8 mouse cellular contexts compared by ENCODE assay signal in the genomic region with DNA sequence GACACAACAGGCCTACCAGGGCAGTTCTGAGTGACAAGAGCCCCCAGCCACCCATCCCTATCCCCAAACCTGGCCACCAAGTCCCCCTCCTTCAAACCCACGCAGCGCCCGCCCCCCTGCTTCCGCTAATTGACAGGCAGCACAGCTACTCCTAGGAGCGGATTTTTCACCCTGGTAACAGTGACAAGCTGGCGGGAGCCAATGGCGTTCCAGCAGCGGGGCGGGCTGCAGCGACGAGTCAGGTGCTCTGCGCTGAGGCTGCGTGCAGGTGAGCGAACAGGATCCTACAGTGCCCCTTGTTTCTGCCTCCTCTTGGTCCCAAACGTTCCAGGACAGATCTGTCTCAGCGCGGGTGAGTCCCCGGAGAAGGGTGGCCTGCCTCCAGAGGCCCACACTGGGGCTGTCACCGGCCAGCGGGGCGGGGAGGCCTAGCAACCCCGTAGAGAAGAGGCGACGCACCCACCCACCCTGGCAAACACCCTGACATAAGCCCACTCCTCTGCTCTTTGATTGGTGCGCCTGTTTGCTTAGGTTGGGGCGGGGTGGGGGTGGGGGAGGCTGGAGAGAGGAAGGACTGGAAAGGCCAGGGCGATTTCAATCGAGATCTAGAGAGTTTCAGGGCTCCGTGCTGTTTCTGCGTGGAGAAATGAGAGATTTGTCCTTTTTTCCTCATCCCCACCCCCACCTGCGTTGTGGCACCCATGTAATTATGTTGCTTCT. TPM values are rescaled to one million over a fixed set of nuclear protein-coding genes. Genes with fewer than 3 reads are reported as not detected.
DNase-seq lines count a peak whose midpoint lies in the region; ATAC-seq and TF ChIP-seq lines count a peak whose summit lies in the region.

Enpp5 (plus strand) TSS at position 183 of the 720 bp plus-strand sequence.

- under 1% methylated on average over 31 of the region's 31 CpGs for WGBS in forebrain, embryonic 14.5 days
- WGBS in large intestine, adult 2 months, result under 1% methylated on average over 31 of the region's 31 CpGs
- WGBS in liver, embryonic 16.5 days (ENCODE audit: insufficient replicate concordance), result 2% methylated on average over 31 of the region's 31 CpGs
- 1% methylated on average over 31 of the region's 31 CpGs for WGBS in neural tube, embryonic 14.5 days

- H3K9ac ChIP-seq in ES-Bruce4 (ENCODE audit: low read depth, poor library complexity, severe bottlenecking), result peak within 1 kb of the TSS; percentile 11; the same call in 1 of the 2 replicates
- peak within 1 kb of the TSS; percentile 71 for H3K9ac ChIP-seq in forebrain, embryonic 14.5 days (ENCODE audit: low read length)
- peak within 1 kb of the TSS; percentile 57 for H3K9ac ChIP-seq in liver, embryonic 16.5 days (ENCODE audit: low read depth, low read length)
- peak within 1 kb of the TSS; percentile 74 for H3K9ac ChIP-seq in neural tube, embryonic 14.5 days (replicated peaks; ENCODE audit: low read depth, low read length)

- peak; percentile 99 for ATAC-seq in forebrain, embryonic 14.5 days
- peak; percentile 90 for ATAC-seq in liver, embryonic 16.5 days (ENCODE audit: low read depth)
- ATAC-seq in neural tube, embryonic 14.5 days (ENCODE audit: low read depth), result peak; percentile 99

- TF ChIP-seq CTCF in ES-Bruce4 (IDR thresholded peaks at IDR 0.05; ENCODE audit: low read depth, low read length), result no peak
- TF ChIP-seq CTCF in testis, adult 2 months (IDR thresholded peaks at IDR 0.05; ENCODE audit: control insufficient read depth, insufficient read depth, insufficient replicate concordance, low read depth, low read length), result no peak

- no peaks in the 10 kb centered on the region for H3K9me3 ChIP-seq in ES-Bruce4 (replicated peaks; ENCODE audit: control insufficient read depth, insufficient read depth, low read length, poor library complexity, severe bottlenecking)
- no peaks in the 10 kb centered on the region for H3K9me3 ChIP-seq in forebrain, embryonic 14.5 days (replicated peaks; ENCODE audit: control insufficient read depth, low read length)
- H3K9me3 ChIP-seq in liver, embryonic 16.5 days (replicated peaks; ENCODE audit: control insufficient read depth, low read length), result no peaks in the 10 kb centered on the region
- H3K9me3 ChIP-seq in neural tube, embryonic 14.5 days (ENCODE audit: control insufficient read depth, low read length), result no peaks in the 10 kb centered on the region

- no peaks in the 10 kb centered on the region for H3K27me3 ChIP-seq in ES-Bruce4 (ENCODE audit: control insufficient read depth, insufficient read depth, low read length, poor library complexity, severe bottlenecking)
- no peaks in the 10 kb centered on the region for H3K27me3 ChIP-seq in forebrain, embryonic 14.5 days (replicated peaks; ENCODE audit: control insufficient read depth, insufficient read depth, low read length)
- H3K27me3 ChIP-seq in liver, embryonic 16.5 days (ENCODE audit: control insufficient read depth, insufficient read depth, low read depth, low read length), result no peaks in the 10 kb centered on the region
- no peaks in the 10 kb centered on the region for H3K27me3 ChIP-seq in neural tube, embryonic 14.5 days (ENCODE audit: control insufficient read depth, insufficient read depth, low read length)
- H3K27me3 ChIP-seq in testis, adult 2 months (ENCODE audit: control insufficient read depth, insufficient read depth, low read length), result no peaks in the 10 kb centered on the region

- no peak for TF ChIP-seq EP300 in ES-Bruce4 (IDR thresholded peaks at IDR 0.05; ENCODE audit: insufficient read depth, low read depth, low read length)

- H3K27ac ChIP-seq in ES-Bruce4 (ENCODE audit: insufficient read depth, low read length), result no peak within 1 kb of the TSS
- H3K27ac ChIP-seq in forebrain, embryonic 14.5 days (ENCODE audit: low read depth, low read length), result peak within 1 kb of the TSS; percentile 81
- H3K27ac ChIP-seq in liver, embryonic 16.5 days (ENCODE audit: low read length), result peak within 1 kb of the TSS; percentile 73
- peak within 1 kb of the TSS; percentile 89 for H3K27ac ChIP-seq in neural tube, embryonic 14.5 days (ENCODE audit: low read depth, low read length)
- peak within 1 kb of the TSS; percentile 45 for H3K27ac ChIP-seq in testis, adult 2 months (ENCODE audit: control insufficient read depth, insufficient read depth, low read depth, low read length)

- no peaks in the 10 kb centered on the region for H3K4me1 ChIP-seq in ES-Bruce4 (ENCODE audit: control insufficient read depth, insufficient read depth, low read length)
- H3K4me1 ChIP-seq in forebrain, embryonic 14.5 days (ENCODE audit: control insufficient read depth, insufficient read depth, low read length), result peaks cover 15% of the 10 kb centered on the region; the same call in 1 of the 2 replicates
- no peaks in the 10 kb centered on the region; the same call in 1 of the 2 replicates for H3K4me1 ChIP-seq in liver, embryonic 16.5 days (ENCODE audit: control insufficient read depth, low read depth, low read length)
- no peaks in the 10 kb centered on the region; the same call in 1 of the 2 replicates for H3K4me1 ChIP-seq in neural tube, embryonic 14.5 days (ENCODE audit: control insufficient read depth, insufficient read depth, low read length)
- peaks cover 3% of the 10 kb centered on the region for H3K4me1 ChIP-seq in testis, adult 2 months (ENCODE audit: control insufficient read depth, insufficient read depth, low read length)

- peak within 1 kb of the TSS; percentile 85 for H3K4me3 ChIP-seq in ES-Bruce4 (ENCODE audit: low read depth, low read length)
- H3K4me3 ChIP-seq in forebrain, embryonic 14.5 days (ENCODE audit: low read depth, low read length), result peak within 1 kb of the TSS; percentile 41
- peak within 1 kb of the TSS; percentile 59 for H3K4me3 ChIP-seq in liver, embryonic 16.5 days (ENCODE audit: low read depth, low read length)
- peak within 1 kb of the TSS; percentile 60 for H3K4me3 ChIP-seq in neural tube, embryonic 14.5 days (ENCODE audit: low read depth, low read length)
- peak within 1 kb of the TSS; percentile 88 for H3K4me3 ChIP-seq in testis, adult 2 months (ENCODE audit: control insufficient read depth, low read depth, low read length)

- peak; percentile 90 for DNase-seq in cerebellum, adult 11 months
- peak; percentile 95 for DNase-seq in forebrain, embryonic 14.5 days (ENCODE audit: low spot score)
- DNase-seq in heart, postnatal 10 days, result peak; percentile 86 to 87
- DNase-seq in large intestine, adult 2 months (ENCODE audit: low read depth, low spot score), result peak; percentile 78

- no peak for TF ChIP-seq POLR2A in ES-Bruce4 (IDR thresholded peaks at IDR 0.05; ENCODE audit: insufficient read depth, low read length)
- TF ChIP-seq POLR2A in testis, adult 2 months (IDR thresholded peaks at IDR 0.05; ENCODE audit: control insufficient read depth, low read depth, low read length), result peak; percentile 65

- no peaks in the 10 kb centered on the region for H3K36me3 ChIP-seq in ES-Bruce4 (ENCODE audit: control insufficient read depth, insufficient read depth, low read length, poor library complexity, severe bottlenecking)
- peaks cover 7% of the 10 kb centered on the region for H3K36me3 ChIP-seq in forebrain, embryonic 14.5 days (ENCODE audit: control insufficient read depth, insufficient read depth, low read length)
- H3K36me3 ChIP-seq in liver, embryonic 16.5 days (ENCODE audit: control insufficient read depth, insufficient read depth), result no peaks in the 10 kb centered on the region
- peaks cover 3% of the 10 kb centered on the region; the same call in 1 of the 2 replicates for H3K36me3 ChIP-seq in neural tube, embryonic 14.5 days (ENCODE audit: control insufficient read depth, insufficient read depth, low read length)
- H3K36me3 ChIP-seq in testis, adult 2 months (ENCODE audit: control insufficient read depth, insufficient read depth, low read length), result no peaks in the 10 kb centered on the region

- intact Hi-C loops in heart, postnatal 10 days (cut with DNase I), result loop anchor here (2.0 to 5.0 kb wide), 2 partner anchors 26 to 179 kb away; partner anchors contain the start of gene Enpp4

- peak within 1 kb of the TSS; percentile 60 for H3K4me2 ChIP-seq in forebrain, embryonic 14.5 days (ENCODE audit: low read length)
- peak within 1 kb of the TSS; percentile 69 for H3K4me2 ChIP-seq in liver, embryonic 16.5 days (ENCODE audit: low read depth, low read length)
- peak within 1 kb of the TSS; percentile 67 for H3K4me2 ChIP-seq in neural tube, embryonic 14.5 days (ENCODE audit: low read depth, low read length)

RNA-seq across cellular contexts. Expression of gene Enpp5, which starts in this region (rescaled TPM):
- polyA plus RNA-seq in ES-Bruce4 (2011; ENCODE audit: insufficient read depth, insufficient read length, low read depth, missing spikeins), result 16.2 and 16.6 TPM in 2 replicates
- 38.4 and 49.6 TPM in 2 replicates for polyA plus RNA-seq in forebrain, embryonic 14.5 days (2014; fragmentation: Nextera tagmentation; extraction: Ambion mirVana)
- 1 to 10 TPM; 9.2 to 9.4 TPM for total RNA-seq in heart, postnatal 10 days (2021)
- 9.6 and 11.4 TPM in 2 replicates for polyA plus RNA-seq in large intestine, adult 2 months (2012; rRNA removed)
- polyA plus RNA-seq in liver, embryonic 16.5 days (2015; fragmentation: Nextera tagmentation; extraction: Ambion mirVana), result 9.8 and 10.7 TPM in 2 replicates
- polyA plus RNA-seq in neural tube, embryonic 14.5 days (2014; fragmentation: Nextera tagmentation; extraction: Ambion mirVana), result 89.4 and 103 TPM in 2 replicates
- 12.7 and 13.8 TPM in 2 replicates for polyA plus RNA-seq in testis, adult 2 months (2012; rRNA removed)

Comparison
In these comparisons a context has a peak if more than half of its experiments do, and no peak if none do; other contexts are left out.
1. H3K9ac ChIP-seq: peak in every context shown above with its lines; median percentile 74 in neural tube, embryonic 14.5 days; 71 in forebrain, embryonic 14.5 days; 57 in liver, embryonic 16.5 days; 11 in ES-Bruce4.